Mouse (Mus musculus): ENCODE data around the gene Alg14.

DNA sequence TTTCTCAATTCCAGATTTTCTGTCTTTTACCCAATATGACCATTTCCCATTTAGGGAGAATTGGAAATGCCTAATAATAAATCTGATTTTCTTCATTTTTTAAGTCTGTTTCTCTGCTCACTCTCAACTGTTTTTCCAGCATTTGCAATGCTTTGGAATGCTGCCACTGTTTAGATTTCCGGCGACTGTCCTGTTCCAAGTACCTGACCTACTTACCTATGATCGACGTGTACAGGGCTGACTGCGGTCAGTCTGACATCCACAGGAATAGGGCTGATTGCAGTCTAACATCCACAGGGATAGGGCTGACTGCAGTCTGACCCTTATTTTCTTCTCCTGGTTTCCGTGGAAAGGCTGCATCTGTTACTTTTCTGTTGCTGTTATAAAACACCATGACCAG lies 6.4 kb upstream of the Alg14 start:
- no peak for TF ChIP-seq GATA1 (IDR thresholded peaks at IDR 0.05; ENCODE audit: borderline replicate concordance, low read length)
- no peak for TF ChIP-seq FLI1 (IDR thresholded peaks at IDR 0.05; ENCODE audit: low read length)

Data from megakaryocyte, embryonic 14.5 days (primary cell).